20 mouse cellular contexts compared by ENCODE assay signal in genomic region chr16:91639636-91640035, GRCm38 (mm10). TPM values are rescaled to one million over a fixed set of nuclear protein-coding genes. Genes with fewer than 3 reads are reported as not detected.
A peak's percentile ranks its signal among the peaks of the same experiment; 100 is the strongest.
DNase-seq lines count a peak whose midpoint lies in the region; TF ChIP-seq lines count a peak whose summit lies in the region.
"Had no signal": no experiment of that assay in that cellular context is flagged by ENCODE, and none has a peak within 500 bp of the region (broad histone marks: within the 10 kb centered on the region; RNA-seq: fewer than 3 reads in every experiment).

No protein-coding gene starts in this region.

- H3K4me3 ChIP-seq in testis, adult 2 months (ENCODE audit: control insufficient read depth, low read depth, low read length): no peak overlapping the region
- no peak overlapping the region for H3K4me3 ChIP-seq in thymus, adult 2 months (ENCODE audit: control insufficient read depth, insufficient read depth, low read length)
- H3K4me3 ChIP-seq: embryonic facial prominence, embryonic 15.5 days; erythroblast, embryonic 14.5 days; forebrain, embryonic 12.5 days; hindbrain, embryonic 15.5 days had no signal

- WGBS in thymus, adult 2 months: over 99% methylated on average over 2 of the region's 2 CpGs

- TF ChIP-seq POLR2A in testis, adult 2 months (IDR thresholded peaks at IDR 0.05; ENCODE audit: control insufficient read depth, low read depth, low read length): no peak
- no peak for TF ChIP-seq POLR2A in thymus, adult 2 months (IDR thresholded peaks at IDR 0.05; ENCODE audit: control insufficient read depth, extremely low read depth, insufficient read depth, low read length, poor library complexity)

- no peaks in the 10 kb centered on the region; the same call in 1 of the 2 replicates for H3K4me1 ChIP-seq in testis, adult 2 months (ENCODE audit: control insufficient read depth, insufficient read depth, low read length)
- no peaks in the 10 kb centered on the region for H3K4me1 ChIP-seq in thymus, adult 2 months (replicated peaks; ENCODE audit: control insufficient read depth, insufficient read depth, low read length)
- H3K4me1 ChIP-seq: embryonic facial prominence, embryonic 15.5 days; hindbrain, embryonic 15.5 days had no signal

- H3K36me3 ChIP-seq in testis, adult 2 months (ENCODE audit: control insufficient read depth, insufficient read depth, low read length): peaks cover 6% of the 10 kb centered on the region
- peaks cover 49% of the 10 kb centered on the region for H3K36me3 ChIP-seq in thymus, adult 2 months (ENCODE audit: control insufficient read depth, insufficient read depth, low read length)

- DNase-seq in frontal cortex, postnatal 36 days (ENCODE audit: low spot score in 2 of 2): peak; percentile 28 to 46
- DNase-seq in frontal cortex, postnatal 10 days (ENCODE audit: low spot score in 2 of 2): no peak
- peak; percentile 34 to 57 for DNase-seq in left cerebral cortex, adult 18-20 months (ENCODE audit: low spot score in 2 of 2)
- DNase-seq in left cerebral cortex, adult 11 months (ENCODE audit: low spot score): no peak
- DNase-seq in testis, postnatal 10 days (ENCODE audit: low spot score): no peak
- DNase-seq in telencephalon, adult 2 months (ENCODE audit: low read depth, low spot score): peak; percentile 71
- no peak for DNase-seq in thymus, adult 2 months
- DNase-seq: cerebellum, adult 11 months; cerebellum, adult 8-10 months; cerebellum, postnatal 14 days; embryo, embryonic 11 days; forebrain, postnatal 0 days; gastrocnemius, postnatal 36 days; heart, adult 18-20 months; heart, postnatal 36 days had no signal

- TF ChIP-seq CTCF in testis, adult 2 months (IDR thresholded peaks at IDR 0.05; ENCODE audit: control insufficient read depth, insufficient read depth, insufficient replicate concordance, low read depth, low read length): no peak
- no peak for TF ChIP-seq CTCF in thymus, adult 2 months (IDR thresholded peaks at IDR 0.05; ENCODE audit: borderline replicate concordance, control insufficient read depth, extremely low read depth, insufficient read depth, low read length, poor library complexity)

- H3K27me3 ChIP-seq in testis, adult 2 months (ENCODE audit: control insufficient read depth, insufficient read depth, low read length): no peaks in the 10 kb centered on the region
- no peaks in the 10 kb centered on the region for H3K27me3 ChIP-seq in thymus, adult 2 months (ENCODE audit: control insufficient read depth, insufficient read depth, low read length)
- H3K27me3 ChIP-seq: embryonic facial prominence, embryonic 15.5 days; forebrain, embryonic 12.5 days; hindbrain, embryonic 15.5 days had no signal

- peak overlapping the region; percentile 40; the same call in 1 of the 2 replicates for H3K27ac ChIP-seq in testis, adult 2 months (ENCODE audit: control insufficient read depth, insufficient read depth, low read depth, low read length)
- H3K27ac ChIP-seq in thymus, adult 2 months (ENCODE audit: control insufficient read depth, insufficient read depth, low read length): no peak overlapping the region
- H3K27ac ChIP-seq: embryonic facial prominence, embryonic 15.5 days; forebrain, embryonic 12.5 days; hindbrain, embryonic 15.5 days had no signal

RNA-seq across cellular contexts. Expression of gene Gart, which starts 7.1 kb away (rescaled TPM):
- total RNA-seq in left cerebral cortex, adult 18-20 months (2021): 10 to 100 TPM; 53.0 TPM
- 22.5 and 24.1 TPM in 2 replicates for polyA plus RNA-seq in testis, adult 2 months (2012; rRNA removed)
- polyA plus RNA-seq in thymus, adult 2 months (2012; rRNA removed): 44.6 and 48.6 TPM in 2 replicates

RNA-seq across cellular contexts. Expression of gene Son, which starts 7.7 kb away (rescaled TPM):
- total RNA-seq in left cerebral cortex, adult 18-20 months (2021): 100 to 1,000 TPM; 202 to 210 TPM
- polyA plus RNA-seq in testis, adult 2 months (2012; rRNA removed): 94.4 and 114 TPM in 2 replicates
- polyA plus RNA-seq in thymus, adult 2 months (2012; rRNA removed): 258 and 261 TPM in 2 replicates

RNA-seq across cellular contexts. Expression of gene Dnajc28, which starts 20.8 kb away (rescaled TPM):
- 1 to 10 TPM; 8.3 to 8.6 TPM for total RNA-seq in left cerebral cortex, adult 18-20 months (2021)
- polyA plus RNA-seq in testis, adult 2 months (2012; rRNA removed): 9.0 and 12.5 TPM in 2 replicates
- polyA plus RNA-seq in thymus, adult 2 months (2012; rRNA removed): 1.3 and 2.0 TPM in 2 replicates

RNA-seq across cellular contexts. Expression of gene Tmem50b, which starts 42.0 kb away (rescaled TPM):
- total RNA-seq in left cerebral cortex, adult 18-20 months (2021): 10 to 100 TPM; 87.7 to 92.8 TPM
- 50.6 and 54.1 TPM in 2 replicates for polyA plus RNA-seq in testis, adult 2 months (2012; rRNA removed)
- polyA plus RNA-seq in thymus, adult 2 months (2012; rRNA removed): 34.8 and 37.8 TPM in 2 replicates

RNA-seq across cellular contexts. Expression of gene Donson, which starts 48.9 kb away (rescaled TPM):
- 10 to 100 TPM; 20.1 to 20.5 TPM for total RNA-seq in left cerebral cortex, adult 18-20 months (2021)
- polyA plus RNA-seq in testis, adult 2 months (2012; rRNA removed): 45.4 and 45.8 TPM in 2 replicates
- polyA plus RNA-seq in thymus, adult 2 months (2012; rRNA removed): 19.5 and 28.8 TPM in 2 replicates

Comparison
In these comparisons a context has a peak if more than half of its experiments do, and no peak if none do; other contexts are left out.
1. DNase-seq: peak in frontal cortex, postnatal 36 days (2 of 2), left cerebral cortex, adult 18-20 months (2 of 2) and telencephalon, adult 2 months (single experiment); none in frontal cortex, postnatal 10 days (0 of 2), left cerebral cortex, adult 11 months (single experiment), testis, postnatal 10 days (single experiment) and thymus, adult 2 months (single experiment).